Mouse (Mus musculus) heart, embryonic 12.5 days (tissue): ENCODE measurements around the gene Fam3c. TPM values are rescaled to one million over a fixed set of nuclear protein-coding genes. Genes with fewer than 3 reads are reported as not detected.
A peak's percentile ranks its signal among the peaks of the same experiment; 100 is the strongest.
"Not testable (repeated sequence)": the region's sequence is repeated elsewhere in the genome, so short reads cannot be mapped to it uniquely, and the experiment has no call there.

ENCODE experiments used
- ATAC-seq: fragments of 200-750 bp; cut with Nextera tagmentation; 2 replicates; pipeline ENCODE4 v1.8.0; 2017; ENCODE audit warnings: moderate TSS enrichment, moderate library complexity; ENCODE audit not compliant: insufficient number of reproducible peaks, low FRiP score
- H3K27ac ChIP-seq: fragments of 300-500 bp; sonication (generic); 2 replicates; pipeline ENCODE4 v1.5.1; 2016; ENCODE audit warnings: mild to moderate bottlenecking, moderate library complexity; ENCODE audit not compliant: poor library complexity, severe bottlenecking
- H3K27me3 ChIP-seq: fragments of 300-500 bp; sonication (generic); replicated peaks from 2 replicates; pipeline ENCODE4 v1.6.1; 2016; ENCODE audit warnings: mild to moderate bottlenecking, moderate library complexity
- H3K36me3 ChIP-seq: fragments of 300-500 bp; sonication (generic); 2 replicates; pipeline ENCODE4 v1.6.1; 2016; ENCODE audit warnings: mild to moderate bottlenecking, moderate library complexity
- H3K4me1 ChIP-seq: fragments of 300-500 bp; sonication (generic); replicated peaks from 2 replicates; pipeline ENCODE4 v1.6.1; 2016; ENCODE audit warnings: mild to moderate bottlenecking
- H3K4me2 ChIP-seq: fragments of 300-500 bp; sonication (generic); 2 replicates; pipeline ENCODE4 v1.6.1; 2016; ENCODE audit warnings: mild to moderate bottlenecking, moderate library complexity
- H3K4me3 ChIP-seq: fragments of 300-500 bp; sonication (generic); 2 replicates; pipeline ENCODE4 v1.5.1; 2016; ENCODE audit warnings: mild to moderate bottlenecking
- H3K9ac ChIP-seq: fragments of 300-500 bp; sonication (generic); 2 replicates; pipeline ENCODE4 v1.6.1; 2016; ENCODE audit warnings: mild to moderate bottlenecking, moderate library complexity
- H3K9me3 ChIP-seq: fragments of 300-500 bp; sonication (generic); replicated peaks from 2 replicates; pipeline ENCODE4 v1.6.1; 2016; ENCODE audit warnings: mild to moderate bottlenecking, moderate library complexity
- WGBS: fragments of 180-500 bp; shearing (Covaris S2); methylation state at CpG from one replicate; pipeline ENCODE4 v1.1.7; 2016; 5-methylcytosine and 5-hydroxymethylcytosine counted together
- polyA plus RNA-seq: library from polyadenylated mRNA; unstranded; fragments of >200 nt; fragmentation: Nextera tagmentation; extraction: Ambion mirVana; gene quantifications from 2 replicates; pipeline ENCODE4 v1.2.1, GENCODE M21; 2016

Gene Fam3c
- polyA plus RNA-seq, 1 experiment from 2014 or later: 56.2 TPM

GRCm38 (mm10) chr6:22264094-22264493 lies 91.9 kb downstream of the Fam3c start:
- not testable (repeated sequence) for H3K36me3 ChIP-seq, H3K27ac ChIP-seq, H3K9me3 ChIP-seq, H3K4me1 ChIP-seq, ATAC-seq, H3K27me3 ChIP-seq, H3K4me3 ChIP-seq, H3K9ac ChIP-seq, H3K4me2 ChIP-seq
- WGBS: 80% methylated on average over 8 of the region's 8 CpGs

GRCm38 (mm10) chr6:22262519-22262918 lies 93.5 kb downstream of the Fam3c start:
- Histone ChIP-seq H3K4me1 (peaks cover 7% of the 10 kb centered on the region), H3K4me3 (no peak overlapping the region), H3K9me3 (no peaks in the 10 kb centered on the region), H3K27me3 (no peaks in the 10 kb centered on the region), H3K4me2 (no peak overlapping the region), H3K27ac (no peak overlapping the region), H3K36me3 (no peaks in the 10 kb centered on the region), H3K9ac (no peak overlapping the region)
- ATAC-seq: no peak
- 59% methylated on average over 4 of the region's 4 CpGs for WGBS

- Histone ChIP-seq H3K4me3 (no peak overlapping the region), H3K9me3 (no peaks in the 10 kb centered on the region), H3K36me3 (no peaks in the 10 kb centered on the region), H3K27me3 (no peaks in the 10 kb centered on the region), H3K9ac (no peak overlapping the region), H3K4me2 (no peak overlapping the region), H3K4me1 (peaks cover 7% of the 10 kb centered on the region), H3K27ac (no peak overlapping the region)
- ATAC-seq: peak; percentile 42; the same call in 1 of the 2 replicates
- WGBS: 41% methylated on average over 4 of the region's 4 CpGs
Observed at GRCm38 (mm10) chr6:22258784-22259183, 97.3 kb downstream of the Fam3c start.

Other genes starting within 250 kb of the Fam3c start
- gene Wnt16, start 68.0 kb downstream of the Fam3c start, polyA plus RNA-seq: 2.0 and 2.6 TPM in 2 replicates